Mouse (Mus musculus): ENCODE results near the gene Gm10447. TPM values are rescaled to one million over a fixed set of nuclear protein-coding genes. Genes with fewer than 3 reads are reported as not detected.

The Gm10447 gene
- polyA plus RNA-seq, 1 experiment from 2014 or later = 0.10 TPM

- no peak overlapping the region for H3K4me3 ChIP-seq
- no peaks in the 10 kb centered on the region for H3K27me3 ChIP-seq
- no peaks in the 10 kb centered on the region for H3K9me3 ChIP-seq
- no peak overlapping the region for H3K27ac ChIP-seq
- 47% methylated on average over 2 of the region's 2 CpGs for WGBS
- H3K4me1 ChIP-seq = no peaks in the 10 kb centered on the region
- no peak for ATAC-seq (ENCODE audit: insufficient number of reproducible peaks, low FRiP score, low TSS enrichment, low read depth)
- H3K9ac ChIP-seq = no peak overlapping the region
- no peak overlapping the region for H3K4me2 ChIP-seq
- no peaks in the 10 kb centered on the region for H3K36me3 ChIP-seq
Observed at GRCm38 (mm10) chr11:53451361-53451760, 5.5 kb downstream of the Gm10447 start.

GRCm38 (mm10) chr11:53450070-53450705 is 6.7 kb downstream of the Gm10447 start:
- Histone ChIP-seq H3K4me3 (no peak overlapping the region), H3K27ac (no peak overlapping the region), H3K4me1 (no peaks in the 10 kb centered on the region), H3K9ac (no peak overlapping the region), H3K27me3 (no peaks in the 10 kb centered on the region), H3K4me2 (no peak overlapping the region), H3K9me3 (no peaks in the 10 kb centered on the region), H3K36me3 (no peaks in the 10 kb centered on the region)
- WGBS = 28% methylated on average over 15 of the region's 15 CpGs
- no peak for ATAC-seq (ENCODE audit: insufficient number of reproducible peaks, low FRiP score, low TSS enrichment, low read depth)

- Histone ChIP-seq H3K9me3 (no peaks in the 10 kb centered on the region), H3K9ac (no peak overlapping the region), H3K4me1 (no peaks in the 10 kb centered on the region), H3K27ac (no peak overlapping the region), H3K4me3 (no peak overlapping the region), H3K36me3 (no peaks in the 10 kb centered on the region), H3K27me3 (no peaks in the 10 kb centered on the region), H3K4me2 (no peak overlapping the region)
- no peak for ATAC-seq (ENCODE audit: insufficient number of reproducible peaks, low FRiP score, low TSS enrichment, low read depth)
- 81% methylated on average over 1 of the region's 1 CpGs for WGBS
Observed at GRCm38 (mm10) chr11:53448529-53448928, 8.4 kb downstream of the Gm10447 start.

- Histone ChIP-seq H3K4me3 (no peak overlapping the region), H3K36me3 (no peaks in the 10 kb centered on the region), H3K27me3 (no peaks in the 10 kb centered on the region), H3K4me1 (no peaks in the 10 kb centered on the region), H3K27ac (no peak overlapping the region), H3K9me3 (no peaks in the 10 kb centered on the region), H3K9ac (no peak overlapping the region), H3K4me2 (no peak overlapping the region)
- 86% methylated on average over 8 of the region's 8 CpGs for WGBS
- no peak for ATAC-seq (ENCODE audit: insufficient number of reproducible peaks, low FRiP score, low TSS enrichment, low read depth)
Observed at GRCm38 (mm10) chr11:53447996-53448395, 8.9 kb downstream of the Gm10447 start.

- H3K9ac ChIP-seq = no peak overlapping the region
- no peak overlapping the region for H3K4me3 ChIP-seq
- ATAC-seq (ENCODE audit: insufficient number of reproducible peaks, low FRiP score, low TSS enrichment, low read depth) = no peak
- H3K36me3 ChIP-seq = no peaks in the 10 kb centered on the region
- H3K9me3 ChIP-seq = no peaks in the 10 kb centered on the region
- H3K27ac ChIP-seq = no peak overlapping the region
- no peaks in the 10 kb centered on the region for H3K27me3 ChIP-seq
- 87% methylated on average over 13 of the region's 13 CpGs for WGBS
- H3K4me2 ChIP-seq = no peak overlapping the region
- no peaks in the 10 kb centered on the region for H3K4me1 ChIP-seq
Observed at GRCm38 (mm10) chr11:53446183-53446582, 10.7 kb downstream of the Gm10447 start.

GRCm38 (mm10) chr11:53445562-53445961 is 11.3 kb downstream of the Gm10447 start:
- Histone ChIP-seq H3K27me3 (no peaks in the 10 kb centered on the region), H3K27ac (no peak overlapping the region), H3K9ac (no peak overlapping the region), H3K9me3 (no peaks in the 10 kb centered on the region), H3K4me3 (no peak overlapping the region), H3K4me1 (no peaks in the 10 kb centered on the region), H3K4me2 (no peak overlapping the region), H3K36me3 (no peaks in the 10 kb centered on the region)
- no peak for ATAC-seq (ENCODE audit: insufficient number of reproducible peaks, low FRiP score, low TSS enrichment, low read depth)
- WGBS = 70% methylated on average over 13 of the region's 13 CpGs

GRCm38 (mm10) chr11:53443861-53444260 is 13.0 kb downstream of the Gm10447 start:
- Histone ChIP-seq H3K4me2 (no peak overlapping the region), H3K27me3 (no peaks in the 10 kb centered on the region), H3K9ac (no peak overlapping the region), H3K4me3 (no peak overlapping the region), H3K4me1 (no peaks in the 10 kb centered on the region), H3K27ac (no peak overlapping the region), H3K9me3 (no peaks in the 10 kb centered on the region), H3K36me3 (no peaks in the 10 kb centered on the region)
- 38% methylated on average over 6 of the region's 6 CpGs for WGBS
- no peak for ATAC-seq (ENCODE audit: insufficient number of reproducible peaks, low FRiP score, low TSS enrichment, low read depth)

GRCm38 (mm10) chr11:53441921-53442320 is 15.0 kb downstream of the Gm10447 start:
- no peak overlapping the region for H3K9ac ChIP-seq

GRCm38 (mm10) chr11:53436338-53436737 is 20.6 kb downstream of the Gm10447 start:
- no peak for ATAC-seq (ENCODE audit: insufficient number of reproducible peaks, low FRiP score, low TSS enrichment, low read depth)
- Histone ChIP-seq H3K36me3 (no peaks in the 10 kb centered on the region), H3K4me1 (peaks cover 5% of the 10 kb centered on the region), H3K27me3 (no peaks in the 10 kb centered on the region), H3K4me3 (no peak overlapping the region), H3K27ac (no peak overlapping the region), H3K9me3 (no peaks in the 10 kb centered on the region), H3K4me2 (no peak overlapping the region), H3K9ac (no peak overlapping the region)
- 89% methylated on average over 6 of the region's 6 CpGs for WGBS

More at GRCm38 (mm10) chr11:53441921-53442320, 15.0 kb downstream of the Gm10447 start:
- Histone ChIP-seq H3K27ac (no peak overlapping the region), H3K36me3 (no peaks in the 10 kb centered on the region), H3K9me3 (no peaks in the 10 kb centered on the region), H3K4me1 (no peaks in the 10 kb centered on the region), H3K27me3 (no peaks in the 10 kb centered on the region), H3K4me2 (no peak overlapping the region), H3K4me3 (no peak overlapping the region)
- WGBS = 36% methylated on average over 12 of the region's 12 CpGs
- ATAC-seq (ENCODE audit: insufficient number of reproducible peaks, low FRiP score, low TSS enrichment, low read depth) = no peak

GRCm38 (mm10) chr11:53435504-53435903 is 21.4 kb downstream of the Gm10447 start:
- Histone ChIP-seq H3K4me2 (no peak overlapping the region), H3K36me3 (no peaks in the 10 kb centered on the region), H3K27me3 (no peaks in the 10 kb centered on the region), H3K4me3 (no peak overlapping the region), H3K9ac (no peak overlapping the region), H3K27ac (no peak overlapping the region), H3K4me1 (peaks cover 9% of the 10 kb centered on the region), H3K9me3 (no peaks in the 10 kb centered on the region)
- 81% methylated on average over 8 of the region's 8 CpGs for WGBS
- no peak for ATAC-seq (ENCODE audit: insufficient number of reproducible peaks, low FRiP score, low TSS enrichment, low read depth)

- Histone ChIP-seq H3K4me3 (no peak overlapping the region), H3K27ac (no peak overlapping the region), H3K27me3 (no peaks in the 10 kb centered on the region), H3K9ac (no peak overlapping the region), H3K36me3 (peaks cover 8% of the 10 kb centered on the region), H3K4me1 (peaks cover 20% of the 10 kb centered on the region), H3K9me3 (no peaks in the 10 kb centered on the region), H3K4me2 (no peak overlapping the region)
- WGBS = 58% methylated on average over 6 of the region's 6 CpGs
- no peak for ATAC-seq (ENCODE audit: insufficient number of reproducible peaks, low FRiP score, low TSS enrichment, low read depth)
Observed at GRCm38 (mm10) chr11:53433057-53433456, 23.9 kb downstream of the Gm10447 start.

- 12% methylated on average over 9 of the region's 9 CpGs for WGBS
- Histone ChIP-seq H3K4me2 (peak overlapping the region; percentile 62), H3K4me1 (peaks cover 20% of the 10 kb centered on the region), H3K9ac (no peak overlapping the region; the same call in 1 of the 2 replicates), H3K36me3 (peaks cover 9% of the 10 kb centered on the region), H3K4me3 (peak overlapping the region; percentile 89), H3K27me3 (no peaks in the 10 kb centered on the region), H3K27ac (peak overlapping the region; percentile 75), H3K9me3 (no peaks in the 10 kb centered on the region)
- peak; percentile 3; the same call in 1 of the 2 replicates for ATAC-seq (ENCODE audit: insufficient number of reproducible peaks, low FRiP score, low TSS enrichment, low read depth)
Observed at GRCm38 (mm10) chr11:53431347-53432056, 25.4 kb downstream of the Gm10447 start.

All from limb, embryonic 15.5 days (tissue).